Mouse (Mus musculus) C2C12 (cell line): ENCODE results near the gene Tbc1d16. TPM values are rescaled to one million over a fixed set of nuclear protein-coding genes. Genes with fewer than 3 reads are reported as not detected.

Experiments used
- H3K27me3 ChIP-seq: one replicate; pipeline ENCODE4 v1.6.1; 2011; ENCODE audit not compliant: control insufficient read depth, insufficient read depth, insufficient read length
- H3K36me3 ChIP-seq: one replicate; pipeline ENCODE4 v1.6.1; 2011; ENCODE audit not compliant: control insufficient read depth, insufficient read depth
- H3K4me3 ChIP-seq: one replicate; pipeline ENCODE4 v1.5.1; 2011; ENCODE audit warnings: mild to moderate bottlenecking, control low read depth; ENCODE audit not compliant: poor library complexity, insufficient read depth, severe bottlenecking
- H3K79me2 ChIP-seq: one replicate; pipeline ENCODE4 v1.6.1; 2011; ENCODE audit not compliant: control insufficient read depth, insufficient read depth
- H3K79me3 ChIP-seq: one replicate; pipeline ENCODE4 v1.6.1; 2011; ENCODE audit warnings: low read depth, control low read depth
- H3ac ChIP-seq: one replicate; pipeline ENCODE3; 2011; ENCODE audit warnings: low read depth; ENCODE audit not compliant: control insufficient read depth, insufficient read length
- CEBPB ChIP-seq: IDR thresholded peaks from one replicate; pipeline ENCODE4 v1.6.1; 2011; ENCODE audit warnings: low read depth, mild to moderate bottlenecking, control low read depth, moderate library complexity
- CTCF ChIP-seq: IDR thresholded peaks from one replicate; pipeline ENCODE4 v1.5.1; 2011; ENCODE audit not compliant: control insufficient read depth, insufficient read depth, insufficient read length
- FOSL1 ChIP-seq: IDR thresholded peaks from one replicate; pipeline ENCODE4 v1.8.0; 2011; ENCODE audit warnings: mild to moderate bottlenecking, low read length; ENCODE audit not compliant: poor library complexity, insufficient read depth, severe bottlenecking
- MAX ChIP-seq: IDR thresholded peaks from one replicate; pipeline ENCODE4 v1.6.1; 2011; ENCODE audit warnings: mild to moderate bottlenecking, control low read depth
- MYOD1 ChIP-seq: IDR thresholded peaks from one replicate; pipeline ENCODE4 v1.6.1; 2011; ENCODE audit warnings: low read depth; ENCODE audit not compliant: control insufficient read depth, insufficient read length
- MYOG ChIP-seq: IDR thresholded peaks from one replicate; pipeline ENCODE4 v1.6.1; 2011; ENCODE audit not compliant: control insufficient read depth, insufficient read length; ENCODE audit errors: extremely low read depth
- USF1 ChIP-seq: IDR thresholded peaks from one replicate; pipeline ENCODE4 v1.6.1; 2011; ENCODE audit warnings: low read depth, mild to moderate bottlenecking, control low read depth, moderate library complexity
- polyA plus RNA-seq: library from polyadenylated mRNA; unstranded; fragments of >200 nt; fragmentation: generic; extraction: Trizol; gene quantifications from one replicate; pipeline ENCODE4 v1.2.1, GENCODE M21; 2012; ENCODE audit warnings: missing spikeins

Tbc1d16 gene
- polyA plus RNA-seq, 1 experiment = 4.9 TPM

GRCm38 (mm10) chr11:119180824-119181582, 47.3 kb downstream of the Tbc1d16 start:
- Histone ChIP-seq H3ac (no peak overlapping the region), H3K4me3 (no peak overlapping the region), H3K27me3 (no peaks in the 10 kb centered on the region), H3K36me3 (no peaks in the 10 kb centered on the region), H3K79me3 (no peaks in the 10 kb centered on the region), H3K79me2 (no peaks in the 10 kb centered on the region)
- TF ChIP-seq USF1 (peak; percentile 6), MYOG (no peak), MYOD1 (no peak), FOSL1 (no peak), MAX (no peak)

- Histone ChIP-seq H3K27me3 (no peaks in the 10 kb centered on the region), H3ac (no peak overlapping the region), H3K4me3 (no peak overlapping the region), H3K79me2 (no peaks in the 10 kb centered on the region), H3K36me3 (no peaks in the 10 kb centered on the region), H3K79me3 (no peaks in the 10 kb centered on the region)
- TF ChIP-seq CEBPB = no peak
- no peak for TF ChIP-seq FOSL1
- no peak for TF ChIP-seq CTCF
- TF ChIP-seq MAX = no peak
- no peak for TF ChIP-seq MYOD1
- TF ChIP-seq MYOG = no peak
These were observed 50.0 kb downstream of the Tbc1d16 start for GRCm38 (mm10) chr11:119178317-119178716.

- Histone ChIP-seq H3K79me2 (no peaks in the 10 kb centered on the region), H3K4me3 (no peak overlapping the region), H3ac (no peak overlapping the region), H3K36me3 (no peaks in the 10 kb centered on the region), H3K27me3 (no peaks in the 10 kb centered on the region), H3K79me3 (no peaks in the 10 kb centered on the region)
- TF ChIP-seq MYOD1 = no peak
These were observed 51.7 kb downstream of the Tbc1d16 start for GRCm38 (mm10) chr11:119176389-119177179.

GRCm38 (mm10) chr11:119171588-119171987, 56.7 kb downstream of the Tbc1d16 start:
- H3K36me3 ChIP-seq = no peaks in the 10 kb centered on the region
- H3K79me2 ChIP-seq = no peaks in the 10 kb centered on the region
- no peak overlapping the region for H3K4me3 ChIP-seq
- no peak for TF ChIP-seq MYOG
- TF ChIP-seq FOSL1 = no peak
- TF ChIP-seq MYOD1 = no peak
- TF ChIP-seq CTCF = no peak
- TF ChIP-seq CEBPB = no peak
- no peak for TF ChIP-seq MAX
- TF ChIP-seq USF1 = no peak
- H3ac ChIP-seq = no peak overlapping the region
- no peaks in the 10 kb centered on the region for H3K79me3 ChIP-seq
- no peaks in the 10 kb centered on the region for H3K27me3 ChIP-seq

- Histone ChIP-seq H3K36me3 (no peaks in the 10 kb centered on the region), H3K79me3 (no peaks in the 10 kb centered on the region), H3K4me3 (no peak overlapping the region), H3K79me2 (no peaks in the 10 kb centered on the region), H3ac (no peak overlapping the region), H3K27me3 (no peaks in the 10 kb centered on the region)
- no peak for TF ChIP-seq USF1
- no peak for TF ChIP-seq MYOG
- TF ChIP-seq FOSL1 = no peak
- TF ChIP-seq CEBPB = no peak
- no peak for TF ChIP-seq CTCF
- TF ChIP-seq MAX = no peak
- no peak for TF ChIP-seq MYOD1
These were observed 59.4 kb downstream of the Tbc1d16 start for GRCm38 (mm10) chr11:119168851-119169250.

- no peaks in the 10 kb centered on the region for H3K79me3 ChIP-seq
- H3ac ChIP-seq = no peak overlapping the region
- no peaks in the 10 kb centered on the region for H3K27me3 ChIP-seq
- H3K4me3 ChIP-seq = no peak overlapping the region
- no peaks in the 10 kb centered on the region for H3K36me3 ChIP-seq
- TF ChIP-seq FOSL1 = peak; percentile 47
- no peak for TF ChIP-seq CTCF
- no peaks in the 10 kb centered on the region for H3K79me2 ChIP-seq
These were observed 62.3 kb downstream of the Tbc1d16 start for GRCm38 (mm10) chr11:119165995-119166394.
